Mouse (Mus musculus): ENCODE measurements at regions not wholly inside any gene's neighbourhood (a gene's known extent, or its start where the extent isn't known, plus 50 kb on each side); places are given as distances from the start of the nearest gene placed in this dataset.
"Not testable (repeated sequence)": the region's sequence is repeated elsewhere in the genome, so short reads cannot be mapped to it uniquely, and the experiment has no call there.

DNA sequence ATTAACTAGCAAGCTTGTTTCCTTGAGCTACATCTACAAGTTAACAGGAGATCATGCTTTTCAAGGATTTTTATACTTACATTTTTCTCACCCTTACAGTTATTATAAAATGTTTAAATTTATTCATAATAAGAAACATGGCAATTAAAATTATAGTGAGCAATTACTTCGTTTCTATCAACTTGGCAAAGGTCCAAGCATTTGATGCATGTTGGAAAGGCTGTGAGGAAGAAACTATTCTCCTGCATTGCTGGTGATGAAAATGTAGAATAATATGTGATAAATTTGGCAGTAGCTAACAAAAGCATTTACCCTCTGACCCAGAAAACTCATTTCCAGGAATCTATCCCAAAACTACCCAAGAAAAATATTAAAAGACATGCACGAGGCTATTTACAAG lies 114.8 kb upstream of the Vrk2 start:
- H3K4me1 ChIP-seq (ENCODE audit: insufficient read depth): no peaks in the 10 kb centered on the region
- DNase-seq (no peak), ATAC-seq (ENCODE audit: insufficient read depth) (no peak)
- H3K9me3 ChIP-seq (ENCODE audit: low read depth, low read length): no peaks in the 10 kb centered on the region
- 32% methylated on average over 2 of the region's 2 CpGs for WGBS
- no peak for TF ChIP-seq CTCF (IDR thresholded peaks at IDR 0.05; ENCODE audit: low read depth)
- no peaks in the 10 kb centered on the region for H3K27me3 ChIP-seq (ENCODE audit: insufficient read depth, low read length)
- H3K9ac ChIP-seq: no peak overlapping the region
- no peak overlapping the region for H3K4me2 ChIP-seq
- no peak overlapping the region for H3K27ac ChIP-seq (ENCODE audit: low read depth)
- no peak overlapping the region for H3K4me3 ChIP-seq (ENCODE audit: low read depth, low read length)
- H3K36me3 ChIP-seq (ENCODE audit: insufficient read depth): no peaks in the 10 kb centered on the region

GRCm38 (mm10) chr11:26683850-26684249 lies 90.1 kb upstream of the Vrk2 start:
- Histone ChIP-seq H3K9me3 (ENCODE audit: low read depth, low read length) (no peaks in the 10 kb centered on the region), H3K4me3 (ENCODE audit: low read depth, low read length) (no peak overlapping the region), H3K4me1 (ENCODE audit: insufficient read depth) (no peaks in the 10 kb centered on the region), H3K27ac (ENCODE audit: low read depth) (no peak overlapping the region), H3K36me3 (ENCODE audit: insufficient read depth) (no peaks in the 10 kb centered on the region), H3K27me3 (ENCODE audit: insufficient read depth, low read length) (no peaks in the 10 kb centered on the region), H3K4me2 (no peak overlapping the region), H3K9ac (no peak overlapping the region)
- ATAC-seq (ENCODE audit: insufficient read depth) (no peak), DNase-seq (no peak)
- no peak for TF ChIP-seq CTCF (IDR thresholded peaks at IDR 0.05; ENCODE audit: low read depth)

GRCm38 (mm10) chr11:26667251-26667650 lies 73.5 kb upstream of the Vrk2 start:
- Histone ChIP-seq H3K36me3 (ENCODE audit: insufficient read depth) (no peaks in the 10 kb centered on the region), H3K27me3 (ENCODE audit: insufficient read depth, low read length) (no peaks in the 10 kb centered on the region), H3K4me3 (ENCODE audit: low read depth, low read length) (no peak overlapping the region), H3K4me1 (ENCODE audit: insufficient read depth) (no peaks in the 10 kb centered on the region), H3K9ac (no peak overlapping the region), H3K27ac (ENCODE audit: low read depth) (no peak overlapping the region), H3K4me2 (no peak overlapping the region), H3K9me3 (ENCODE audit: low read depth, low read length) (no peaks in the 10 kb centered on the region)
- ATAC-seq (ENCODE audit: insufficient read depth) (no peak), DNase-seq (no peak)
- WGBS: 85% methylated on average over 2 of the region's 2 CpGs
- no peak for TF ChIP-seq CTCF (IDR thresholded peaks at IDR 0.05; ENCODE audit: low read depth)

- Histone ChIP-seq H3K4me1 (ENCODE audit: insufficient read depth) (no peaks in the 10 kb centered on the region), H3K9ac (no peak overlapping the region), H3K4me2 (no peak overlapping the region), H3K36me3 (ENCODE audit: insufficient read depth) (no peaks in the 10 kb centered on the region), H3K27ac (ENCODE audit: low read depth) (no peak overlapping the region), H3K9me3 (ENCODE audit: low read depth, low read length) (no peaks in the 10 kb centered on the region), H3K4me3 (ENCODE audit: low read depth, low read length) (no peak overlapping the region), H3K27me3 (ENCODE audit: insufficient read depth, low read length) (no peaks in the 10 kb centered on the region)
- DNase-seq: no peak
- TF ChIP-seq CTCF (IDR thresholded peaks at IDR 0.05; ENCODE audit: low read depth): no peak
- ATAC-seq (ENCODE audit: insufficient read depth): no peak
These were observed 67.1 kb upstream of the Vrk2 start for GRCm38 (mm10) chr11:26660878-26661277.

GRCm38 (mm10) chr11:26649165-26649564 lies 55.4 kb upstream of the Vrk2 start:
- H3K4me2 ChIP-seq; H3K4me1 ChIP-seq (ENCODE audit: insufficient read depth); H3K27ac ChIP-seq (ENCODE audit: low read depth); DNase-seq; H3K9ac ChIP-seq; H3K4me3 ChIP-seq (ENCODE audit: low read depth, low read length); H3K9me3 ChIP-seq (ENCODE audit: low read depth, low read length); H3K27me3 ChIP-seq (ENCODE audit: insufficient read depth, low read length); ATAC-seq (ENCODE audit: insufficient read depth); H3K36me3 ChIP-seq (ENCODE audit: insufficient read depth): not testable (repeated sequence)

Measured in lung, embryonic 14.5 days (tissue).